Mouse (Mus musculus) olfactory bulb, adult 2 months (tissue): ENCODE data around the gene Coq5.

ENCODE experiments used
- CTCF ChIP-seq: fragments of 200-500 bp; IDR thresholded peaks from 2 replicates; pipeline ENCODE4 v1.5.1; 2012; ENCODE audit warnings: low read depth, mild to moderate bottlenecking, low read length, moderate library complexity; ENCODE audit not compliant: insufficient read depth
- POLR2A ChIP-seq: fragments of 200-500 bp; IDR thresholded peaks from 2 replicates; pipeline ENCODE4 v1.6.1; 2012; ENCODE audit warnings: mild to moderate bottlenecking, low read depth, low read length, moderate library complexity; ENCODE audit not compliant: insufficient read depth

DNA sequence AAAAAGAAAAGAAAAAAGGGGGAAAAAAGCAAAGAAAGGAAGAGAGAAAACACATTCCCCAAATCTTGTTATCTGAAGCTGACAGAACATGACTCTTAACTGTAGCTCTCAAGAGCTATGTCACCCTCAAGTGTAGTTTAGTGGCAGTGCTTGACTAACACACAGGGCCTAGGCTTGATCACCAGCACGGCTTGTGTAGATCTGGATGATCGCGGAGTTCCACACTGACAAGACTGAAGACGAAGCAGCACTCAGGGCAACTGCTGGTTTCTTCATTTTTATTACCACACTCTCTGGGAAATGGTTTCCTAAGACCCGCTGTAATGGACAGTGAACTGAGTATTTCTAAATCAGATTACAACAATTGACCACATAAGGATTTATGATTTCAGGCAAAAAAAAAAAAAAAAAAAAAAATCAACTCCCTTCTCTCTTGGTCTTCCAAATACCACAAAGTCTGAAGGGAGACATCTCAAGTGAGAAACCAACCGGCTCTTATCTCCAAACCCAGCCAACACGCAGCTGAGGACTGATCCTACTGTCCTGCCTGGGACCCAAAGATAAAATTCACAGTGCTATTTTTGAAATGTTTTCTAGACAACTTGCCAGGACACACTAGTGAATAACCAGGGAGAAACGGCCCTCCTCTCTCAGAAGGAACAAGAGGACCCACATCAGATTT lies 12.5 kb upstream of the Coq5 start:
- TF ChIP-seq CTCF (no peak), POLR2A (no peak)
